ENCODE assay signal across 12 mouse cellular contexts in the genomic region with DNA sequence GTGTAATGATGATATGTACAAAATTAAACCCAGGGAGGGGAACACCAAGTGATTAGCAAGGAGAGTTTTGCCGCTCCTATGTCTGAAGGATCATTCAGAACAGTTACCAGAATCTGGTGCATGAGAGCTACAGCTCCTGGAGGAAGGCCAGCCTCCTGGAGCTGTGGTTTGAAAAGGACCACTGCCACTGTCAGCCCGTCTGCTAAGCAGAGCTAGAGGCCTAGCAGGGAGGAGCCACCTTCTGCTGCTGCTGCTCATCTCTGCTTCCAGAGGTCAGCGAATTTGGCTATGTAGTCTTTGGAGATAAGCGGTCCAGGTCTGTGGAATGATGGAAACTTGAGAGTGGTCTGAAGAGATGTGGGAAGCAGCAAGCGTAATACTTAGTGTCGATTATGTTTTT. TPM values are rescaled to one million over a fixed set of nuclear protein-coding genes. Genes with fewer than 3 reads are reported as not detected.
A peak's percentile ranks its signal among the peaks of the same experiment; 100 is the strongest.
DNase-seq lines count a peak whose midpoint lies in the region; ATAC-seq and TF ChIP-seq lines count a peak whose summit lies in the region.
"Had no signal": no experiment of that assay in that cellular context is flagged by ENCODE, and none has a peak within 500 bp of the region (broad histone marks: within the 10 kb centered on the region; RNA-seq: fewer than 3 reads in every experiment).

No protein-coding gene starts in this region.

- peaks cover 28% of the 10 kb centered on the region for H3K4me1 ChIP-seq in heart, embryonic 11.5 days (ENCODE audit: control insufficient read depth, insufficient read depth, low read length)
- H3K4me1 ChIP-seq in heart, embryonic 14.5 days (ENCODE audit: control insufficient read depth in 2 of 2, insufficient read depth in 2 of 2, low read length in 2 of 2): peaks cover 9 to 45% of the 10 kb centered on the region in 2 experiments
- peaks cover 14% of the 10 kb centered on the region for H3K4me1 ChIP-seq in thymus, adult 2 months (replicated peaks; ENCODE audit: control insufficient read depth, insufficient read depth, low read length)

- ATAC-seq in heart, embryonic 11.5 days (replicated peaks; ENCODE audit: insufficient number of reproducible peaks, low FRiP score, low TSS enrichment): peak; percentile 72; the same call in 1 of the 2 replicates
- no peak for ATAC-seq in heart, embryonic 14.5 days (ENCODE audit: insufficient number of reproducible peaks, insufficient read depth, low FRiP score, low read depth)
- ATAC-seq: activated CD4-positive, CD25-positive, alpha-beta regulatory T cell, adult 4 months; forebrain, embryonic 16.5 days had no signal

- H3K9me3 ChIP-seq in heart, embryonic 11.5 days (replicated peaks; ENCODE audit: control insufficient read depth, low read length): no peaks in the 10 kb centered on the region
- H3K9me3 ChIP-seq in heart, embryonic 14.5 days (ENCODE audit: control insufficient read depth, low read length): 0 out of 2 replicates have a peak, but pooled peaks cover 5% of the 10 kb centered on the region

- H3K9ac ChIP-seq in heart, embryonic 11.5 days (ENCODE audit: low read depth, low read length): no peak overlapping the region
- no peak overlapping the region for H3K9ac ChIP-seq in heart, embryonic 14.5 days (ENCODE audit: low read length)

- H3K4me2 ChIP-seq in heart, embryonic 11.5 days: peak overlapping the region; percentile 35
- H3K4me2 ChIP-seq in heart, embryonic 14.5 days (ENCODE audit: low read length): no peak overlapping the region; the same call in 1 of the 2 replicates

- WGBS in heart, embryonic 11.5 days (ENCODE audit: insufficient replicate concordance): 24% methylated on average over 6 of the region's 6 CpGs
- WGBS in heart, embryonic 14.5 days: 15% methylated on average over 6 of the region's 6 CpGs
- 82% methylated on average over 6 of the region's 6 CpGs for WGBS in thymus, adult 2 months

- H3K36me3 ChIP-seq in heart, embryonic 11.5 days (ENCODE audit: control insufficient read depth, insufficient read depth, low read length): no peaks in the 10 kb centered on the region
- H3K36me3 ChIP-seq in heart, embryonic 14.5 days (ENCODE audit: control insufficient read depth, insufficient read depth, low read length): no peaks in the 10 kb centered on the region
- no peaks in the 10 kb centered on the region for H3K36me3 ChIP-seq in thymus, adult 2 months (ENCODE audit: control insufficient read depth, insufficient read depth, low read length)

- H3K4me3 ChIP-seq in heart, embryonic 11.5 days (ENCODE audit: low read depth, low read length): no peak overlapping the region
- H3K4me3 ChIP-seq in heart, embryonic 14.5 days (ENCODE audit: control insufficient read depth in 1 of 2, insufficient read depth in 1 of 2, low read depth in 1 of 2, low read length in 2 of 2): no peak overlapping the region
- no peak overlapping the region for H3K4me3 ChIP-seq in thymus, adult 2 months (ENCODE audit: control insufficient read depth, insufficient read depth, low read length)

- no peak for TF ChIP-seq POLR2A in thymus, adult 2 months (IDR thresholded peaks at IDR 0.05; ENCODE audit: control insufficient read depth, extremely low read depth, insufficient read depth, low read length, poor library complexity)

- H3K27me3 ChIP-seq in heart, embryonic 11.5 days (ENCODE audit: control insufficient read depth, insufficient read depth, low read length): no peaks in the 10 kb centered on the region
- no peaks in the 10 kb centered on the region for H3K27me3 ChIP-seq in heart, embryonic 14.5 days (ENCODE audit: control insufficient read depth, insufficient read depth, low read length)
- H3K27me3 ChIP-seq in thymus, adult 2 months (ENCODE audit: control insufficient read depth, insufficient read depth, low read length): no peaks in the 10 kb centered on the region

- peak overlapping the region; percentile 66 for H3K27ac ChIP-seq in heart, embryonic 11.5 days (ENCODE audit: low read depth, low read length)
- H3K27ac ChIP-seq in heart, embryonic 14.5 days (replicated peaks in 1 of 2; ENCODE audit: control insufficient read depth in 1 of 2, insufficient read depth in 1 of 2, low read depth in 2 of 2, low read length in 2 of 2): peak overlapping the region; percentile 69 to 74
- H3K27ac ChIP-seq in thymus, adult 2 months (ENCODE audit: control insufficient read depth, insufficient read depth, low read length): no peak overlapping the region

- no peak for TF ChIP-seq CTCF in thymus, adult 2 months (IDR thresholded peaks at IDR 0.05; ENCODE audit: borderline replicate concordance, control insufficient read depth, extremely low read depth, insufficient read depth, low read length, poor library complexity)

- no peak for DNase-seq in heart, adult 9 months (ENCODE audit: low spot score in 2 of 2)
- peak; percentile 45 for DNase-seq in 416B (ENCODE audit: low read depth)
- DNase-seq in cerebellum, adult 11-12 months: peak; percentile 39
- no peak for DNase-seq in urinary bladder, postnatal 10 days (ENCODE audit: low spot score)
- DNase-seq in thymus, adult 2 months: no peak
- no peak for DNase-seq in layer of hippocampus, postnatal 10 days (ENCODE audit: low spot score in 2 of 2)
- DNase-seq: layer of hippocampus, postnatal 36 days; right cerebral cortex, postnatal 4 days had no signal

RNA-seq across cellular contexts. Expression of gene Ssbp2, which starts 13.4 kb away (rescaled TPM):
- polyA plus RNA-seq in heart, embryonic 11.5 days (2014; fragmentation: Nextera tagmentation; extraction: Ambion mirVana): 96.0 and 97.8 TPM in 2 replicates
- polyA plus RNA-seq in heart, embryonic 14.5 days (2014; fragmentation: Nextera tagmentation; extraction: Ambion mirVana): 103 and 112 TPM in 2 replicates
- polyA plus RNA-seq in thymus, adult 2 months (2012; rRNA removed): 115 and 125 TPM in 2 replicates
- total RNA-seq in layer of hippocampus, postnatal 10 days (2021): 100 to 1,000 TPM; 109 to 110 TPM

Comparison
In these comparisons a context has a peak if more than half of its experiments do, and no peak if none do; other contexts are left out.
1. DNase-seq: peak in 416B (single experiment) and cerebellum, adult 11-12 months (single experiment); none in heart, adult 9 months (0 of 2), urinary bladder, postnatal 10 days (single experiment), thymus, adult 2 months (single experiment) and layer of hippocampus, postnatal 10 days (0 of 2).